Mouse (Mus musculus) CH12.LX (cell line): ENCODE results near the gene Tnfrsf22.

Source experiments
- BHLHE40 ChIP-seq: IDR thresholded peaks from 2 replicates; pipeline ENCODE4 v1.6.1; 2011; ENCODE audit warnings: mild to moderate bottlenecking, low read depth, low read length, improper control_type of control experiment
- CTCF ChIP-seq, 2 experiments: IDR thresholded peaks in 1 of 2; conservative IDR thresholded peaks in 1 of 2; 2 replicates each; pipeline ENCODE4 v1.5.1; 2011 to 2012; ENCODE audit warnings: low read depth in 2 of 2, low read length in 2 of 2, improper control_type of control experiment in 1 of 2, inconsistent platforms in 1 of 2, mild to moderate bottlenecking in 1 of 2, moderate library complexity in 1 of 2
- E2F4 ChIP-seq: IDR thresholded peaks from 2 replicates; pipeline ENCODE4 v1.6.1; 2011; ENCODE audit warnings: low read depth, low read length, improper control_type of control experiment; ENCODE audit not compliant: insufficient replicate concordance
- EP300 ChIP-seq: IDR thresholded peaks from 2 replicates; pipeline ENCODE4 v1.6.1; 2011; ENCODE audit warnings: low read length, improper control_type of control experiment
- ETS1 ChIP-seq: conservative IDR thresholded peaks from 2 replicates; pipeline ENCODE4 v1.6.1; 2012; ENCODE audit warnings: low read depth, mild to moderate bottlenecking, inconsistent platforms, low read length, improper control_type of control experiment, moderate library complexity
- JUND ChIP-seq: conservative IDR thresholded peaks from 2 replicates; pipeline ENCODE4 v1.6.1; 2011; ENCODE audit warnings: low read depth, low read length, improper control_type of control experiment
- MAZ ChIP-seq: IDR thresholded peaks from 2 replicates; pipeline ENCODE4 v1.6.1; 2012; ENCODE audit warnings: low read depth, mild to moderate bottlenecking, inconsistent platforms, low read length, improper control_type of control experiment, moderate library complexity
- NELFE ChIP-seq: IDR thresholded peaks from 2 replicates; pipeline ENCODE4 v1.6.1; 2011; ENCODE audit warnings: low read depth, low read length, improper control_type of control experiment
- NRF1 ChIP-seq: IDR thresholded peaks from 2 replicates; pipeline ENCODE4 v1.6.1; 2014; ENCODE audit warnings: low read depth, mild to moderate bottlenecking, inconsistent platforms, low read length, improper control_type of control experiment, moderate library complexity
- POLR2A ChIP-seq: IDR thresholded peaks from 2 replicates; pipeline ENCODE4 v1.6.1; 2011; ENCODE audit warnings: low read depth, mild to moderate bottlenecking, improper control_type of control experiment, low read length
- RCOR1 ChIP-seq: conservative IDR thresholded peaks from 2 replicates; pipeline ENCODE4 v1.6.1; 2012; ENCODE audit warnings: low read depth, mild to moderate bottlenecking, inconsistent platforms, low read length, improper control_type of control experiment
- USF2 ChIP-seq: conservative IDR thresholded peaks from 2 replicates; pipeline ENCODE4 v1.6.1; 2011; ENCODE audit warnings: low read depth, low read length, improper control_type of control experiment
- ZC3H11A ChIP-seq: IDR thresholded peaks from 2 replicates; pipeline ENCODE4 v1.6.1; 2012; ENCODE audit warnings: low read depth, mild to moderate bottlenecking, inconsistent platforms, low read length, improper control_type of control experiment

GRCm38 (mm10) chr7:143689946-143690345, 40.5 kb upstream of the Tnfrsf22 start:
- TF ChIP-seq ZC3H11A (no peak), EP300 (no peak), ETS1 (no peak), E2F4 (no peak), CTCF (conservative IDR thresholded peaks at IDR 0.05 in 1 of 2, IDR thresholded peaks at IDR 0.05 in 1 of 2; ENCODE audit: low read depth in 2 of 2, low read length in 2 of 2) (no peak), MAZ (no peak), NELFE (no peak), POLR2A (no peak), RCOR1 (no peak), BHLHE40 (no peak), USF2 (no peak), JUND (no peak), NRF1 (no peak)
